In genomic region chr15:88618008-88618773, GRCm38 (mm10) we compare ENCODE assay signal across 9 mouse cellular contexts. TPM values are rescaled to one million over a fixed set of nuclear protein-coding genes. Genes with fewer than 3 reads are reported as not detected.
DNase-seq lines count a peak whose midpoint lies in the region; ATAC-seq and TF ChIP-seq lines count a peak whose summit lies in the region.
"Had no signal": no experiment of that assay in that cellular context is flagged by ENCODE, and none has a peak within 500 bp of the region (broad histone marks: within the 10 kb centered on the region; RNA-seq: fewer than 3 reads in every experiment).

No protein-coding gene starts in this region.

- no peak overlapping the region for H3K4me3 ChIP-seq in lung, adult 2 months (replicated peaks; ENCODE audit: extremely low read depth, low read depth, low read length)
- peak overlapping the region; percentile 6; the same call in 1 of the 2 replicates for H3K4me3 ChIP-seq in neural tube, embryonic 15.5 days (replicated peaks)

- no peak for ATAC-seq in neural tube, embryonic 15.5 days (ENCODE audit: low FRiP score)

- no peaks in the 10 kb centered on the region for H3K27me3 ChIP-seq in neural tube, embryonic 15.5 days (replicated peaks)

- H3K36me3 ChIP-seq in neural tube, embryonic 15.5 days, result no peaks in the 10 kb centered on the region

- H3K9me3 ChIP-seq in neural tube, embryonic 15.5 days (replicated peaks), result no peaks in the 10 kb centered on the region

- H3K27ac ChIP-seq in neural tube, embryonic 15.5 days (replicated peaks), result no peak overlapping the region

- peak; percentile 34; the same call in 1 of the 2 replicates for TF ChIP-seq CTCF in lung, adult 2 months (IDR thresholded peaks at IDR 0.05; ENCODE audit: insufficient read depth, low read length)

- WGBS in lung, adult 2 months, result 42% methylated on average over 17 of the region's 17 CpGs
- 29% methylated on average over 17 of the region's 17 CpGs for WGBS in neural tube, embryonic 15.5 days

- H3K9ac ChIP-seq in neural tube, embryonic 15.5 days (replicated peaks), result no peak overlapping the region

- peak overlapping the region; percentile 22; the same call in 1 of the 2 replicates for H3K4me2 ChIP-seq in neural tube, embryonic 15.5 days

- no peak for TF ChIP-seq POLR2A in lung, adult 2 months (IDR thresholded peaks at IDR 0.05; ENCODE audit: borderline replicate concordance, extremely low read depth, low read depth, low read length)

- H3K4me1 ChIP-seq in lung, adult 2 months (ENCODE audit: control insufficient read depth, insufficient read depth, low read length), result no peaks in the 10 kb centered on the region
- peaks cover 13% of the 10 kb centered on the region; the same call in 1 of the 2 replicates for H3K4me1 ChIP-seq in neural tube, embryonic 15.5 days

- no peak for DNase-seq in lung, adult 2 months
- DNase-seq in lung, adult 18-20 months, result no peak
- DNase-seq in adrenal gland, postnatal 14 days, result peak; percentile 29
- peak; percentile 56 for DNase-seq in embryo, embryonic 9.5 days (ENCODE audit: extremely low spot score)
- peak; percentile 30 for DNase-seq in kidney, postnatal 10 days
- no peak for DNase-seq in ovary, adult 18-20 months (ENCODE audit: low spot score)
- DNase-seq in gastrocnemius, adult 18-20 months (ENCODE audit: low spot score), result no peak

RNA-seq across cellular contexts. Expression of gene Zdhhc25, which starts 18.1 kb away (rescaled TPM):
- not detected in 2 replicates for polyA plus RNA-seq in lung, adult 2 months (2012; rRNA removed)
- not detected in 2 replicates for total RNA-seq in adrenal gland, postnatal 14 days (2021)
- polyA plus RNA-seq in neural tube, embryonic 15.5 days (2015; fragmentation: Nextera tagmentation; extraction: Ambion mirVana), result not detected in 2 replicates
- not detected for total RNA-seq in gastrocnemius, adult 18-20 months (2021)
- polyA plus RNA-seq: large intestine, adult 2 months had no signal

Comparison
In these comparisons a context has a peak if more than half of its experiments do, and no peak if none do; other contexts are left out.
1. DNase-seq: peak in adrenal gland, postnatal 14 days (single experiment), embryo, embryonic 9.5 days (single experiment) and kidney, postnatal 10 days (single experiment); none in lung, adult 2 months (single experiment), lung, adult 18-20 months (0 of 2), ovary, adult 18-20 months (single experiment) and gastrocnemius, adult 18-20 months (single experiment).